Mouse (Mus musculus) right cerebral cortex, adult 2 months (tissue): ENCODE data around the gene Tcf3.
A peak's percentile ranks its signal among the peaks of the same experiment; 100 is the strongest.

Experiments used
- DNase-seq, 2 experiments: peaks; one replicate each; pipeline ENCODE4 v3.0.0; 2021 to 2022; ENCODE audit warnings: low spot score in 2 of 2

Tcf3 gene

GRCm38 (mm10) chr10:80433513-80434232, at the start of gene Tcf3:
Gene Tcf3 (minus strand): TSS chr10:80433647.
- peak; percentile 96 to 97 for DNase-seq

- no peak for DNase-seq
Measured at GRCm38 (mm10) chr10:80481002-80481401, 47.6 kb upstream of the Tcf3 start.

GRCm38 (mm10) chr10:80478531-80478930, 45.1 kb upstream of the Tcf3 start:
- no peak for DNase-seq

DNA sequence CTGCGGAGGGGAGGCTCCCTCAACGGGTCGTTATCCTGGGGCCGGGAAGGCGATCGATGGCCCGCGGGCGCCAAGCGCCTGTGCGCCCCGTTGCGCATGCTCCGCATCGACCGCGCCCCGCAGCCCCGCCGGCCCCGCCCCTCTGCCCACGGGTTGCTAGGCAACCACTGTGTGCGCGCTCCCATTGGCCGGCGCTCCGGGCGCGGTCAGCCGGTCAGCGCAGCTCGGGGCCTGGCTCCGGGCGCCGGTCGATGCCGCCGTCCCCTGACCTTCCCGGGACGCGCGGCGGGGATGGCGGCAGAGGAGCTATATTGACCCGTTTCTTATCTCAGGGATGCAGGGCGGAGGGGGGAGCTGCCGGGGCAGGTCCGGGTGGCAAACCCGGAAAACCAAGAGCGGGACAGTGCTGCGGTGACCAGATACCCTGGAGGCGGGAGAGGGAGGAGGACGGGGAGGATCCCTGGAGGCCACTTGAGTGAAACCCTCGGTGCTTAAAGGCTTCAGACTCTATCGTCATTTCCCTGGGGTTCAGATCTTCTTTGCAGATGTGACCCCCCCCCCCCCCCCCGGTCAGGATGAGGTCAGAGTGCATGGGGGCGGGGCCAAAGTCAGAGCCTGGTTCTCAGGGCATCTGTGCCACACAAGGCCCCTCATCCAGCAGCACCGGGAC, 42.0 kb upstream of the Tcf3 start:
- peak; percentile 82 to 84 for DNase-seq

DNA sequence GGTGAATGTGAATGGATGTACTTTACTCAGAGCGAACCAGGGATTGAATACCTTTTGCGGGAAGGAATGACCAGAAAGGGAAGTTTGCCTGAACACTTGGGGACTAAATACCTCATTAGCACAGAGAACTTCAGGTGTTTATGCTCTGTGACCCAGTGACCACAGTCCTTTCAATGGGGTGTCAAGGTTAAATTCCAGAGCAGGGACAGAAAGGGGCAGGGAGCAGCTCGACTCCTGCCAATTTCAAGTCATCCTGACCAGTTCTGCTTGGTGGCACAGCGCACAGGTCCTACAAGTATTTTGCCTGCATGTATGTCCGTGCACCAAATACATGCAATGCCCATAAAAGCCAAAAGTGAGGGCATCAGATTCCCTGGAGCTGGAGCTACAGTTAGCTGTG, 31.6 kb upstream of the Tcf3 start:
- no peak for DNase-seq

GRCm38 (mm10) chr10:80464381-80465035, 31.1 kb upstream of the Tcf3 start:
- no peak for DNase-seq

DNA sequence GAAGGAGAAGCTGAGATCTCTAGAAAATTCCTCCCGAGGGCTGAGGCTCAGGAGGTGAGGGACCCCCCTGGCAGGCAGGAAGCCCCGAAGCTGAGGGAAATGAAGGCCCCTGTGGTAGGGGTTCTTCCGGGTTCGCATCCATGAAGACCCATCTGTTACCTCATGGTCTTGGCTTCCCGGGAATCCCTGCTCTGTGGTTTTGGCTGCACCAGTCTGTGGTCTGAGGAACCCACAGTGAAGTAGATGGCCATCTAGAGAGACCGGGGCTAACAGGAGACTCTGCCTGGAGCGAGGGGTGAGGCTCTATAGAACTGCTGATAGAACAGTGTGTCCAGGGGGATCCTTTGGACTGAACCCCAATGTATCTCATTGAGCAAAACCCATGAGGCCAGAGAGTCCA, 27.9 kb upstream of the Tcf3 start:
- no peak for DNase-seq

DNA sequence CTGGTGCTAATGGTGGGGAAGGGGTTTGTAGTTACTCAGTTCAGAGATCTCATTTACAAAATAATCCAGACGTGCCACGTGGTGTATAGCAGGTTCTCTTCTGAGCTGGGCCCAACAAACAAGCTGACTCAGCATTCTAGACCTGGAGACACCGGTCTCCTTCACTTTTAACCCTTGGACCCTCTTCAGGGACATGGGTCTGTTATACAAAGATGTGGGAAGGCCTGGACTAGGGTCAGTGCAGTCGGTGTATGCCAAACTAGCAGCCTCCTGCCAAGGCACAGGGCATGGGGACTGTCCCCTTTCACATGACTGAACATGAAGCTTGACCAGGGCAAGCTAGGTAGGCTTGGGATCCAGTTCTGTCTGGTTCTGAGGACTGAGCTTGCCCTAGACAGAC, 26.9 kb upstream of the Tcf3 start:
- DNase-seq: no peak

- no peak for DNase-seq
Measured at GRCm38 (mm10) chr10:80459671-80460070, 26.2 kb upstream of the Tcf3 start.

DNA sequence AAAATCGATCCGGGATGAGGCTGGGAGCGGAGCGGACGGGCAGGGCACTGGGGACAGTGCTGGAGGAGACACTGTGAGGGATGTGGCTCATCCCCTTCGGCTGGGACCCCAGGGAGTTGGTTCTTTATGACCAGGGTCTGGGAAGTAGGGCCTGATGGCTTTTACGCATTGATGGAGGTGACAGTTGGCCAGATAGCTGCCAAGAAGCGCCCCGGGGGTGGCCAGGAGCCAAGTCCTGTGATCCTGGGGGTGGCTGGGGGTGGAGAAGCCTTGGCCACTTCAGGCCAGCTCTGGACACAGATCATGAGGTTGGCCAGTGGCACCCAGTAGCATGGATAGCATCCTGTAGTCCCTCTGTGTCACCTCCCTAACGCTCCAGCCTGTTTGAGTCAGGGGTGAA, 25.8 kb upstream of the Tcf3 start:
- DNase-seq: no peak

GRCm38 (mm10) chr10:80455697-80456096, 22.2 kb upstream of the Tcf3 start:
- DNase-seq: no peak

- DNase-seq: no peak
Measured at GRCm38 (mm10) chr10:80454781-80455180, 21.3 kb upstream of the Tcf3 start.

- no peak for DNase-seq
Measured at GRCm38 (mm10) chr10:80453601-80454000, 20.2 kb upstream of the Tcf3 start.

- DNase-seq: no peak
Measured at GRCm38 (mm10) chr10:80450599-80450998, 17.2 kb upstream of the Tcf3 start.

GRCm38 (mm10) chr10:80445898-80446601, 12.6 kb upstream of the Tcf3 start:
- peak; percentile 80 to 84 for DNase-seq

DNA sequence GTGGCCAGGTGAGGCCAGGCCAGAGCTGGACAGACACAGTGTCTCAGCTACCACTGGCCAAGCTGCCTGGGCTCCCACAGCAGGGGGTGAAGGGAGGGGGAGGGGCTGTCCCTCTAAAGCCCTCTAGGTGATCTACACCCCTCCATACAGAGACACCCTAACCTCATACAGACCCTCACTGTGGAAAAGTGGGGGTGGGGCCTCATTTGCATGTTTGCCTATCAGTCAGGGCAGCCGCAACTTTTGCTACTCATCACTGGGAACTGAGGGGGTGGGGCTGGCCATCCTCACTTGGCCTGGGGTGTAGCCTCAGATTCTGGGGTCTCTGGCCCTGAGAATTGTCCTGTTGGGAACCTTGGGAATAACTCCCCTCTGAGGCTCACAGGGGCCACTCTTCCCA, 11.6 kb upstream of the Tcf3 start:
- no peak for DNase-seq

- no peak for DNase-seq
Measured at GRCm38 (mm10) chr10:80444339-80445045, 11.0 kb upstream of the Tcf3 start.

DNA sequence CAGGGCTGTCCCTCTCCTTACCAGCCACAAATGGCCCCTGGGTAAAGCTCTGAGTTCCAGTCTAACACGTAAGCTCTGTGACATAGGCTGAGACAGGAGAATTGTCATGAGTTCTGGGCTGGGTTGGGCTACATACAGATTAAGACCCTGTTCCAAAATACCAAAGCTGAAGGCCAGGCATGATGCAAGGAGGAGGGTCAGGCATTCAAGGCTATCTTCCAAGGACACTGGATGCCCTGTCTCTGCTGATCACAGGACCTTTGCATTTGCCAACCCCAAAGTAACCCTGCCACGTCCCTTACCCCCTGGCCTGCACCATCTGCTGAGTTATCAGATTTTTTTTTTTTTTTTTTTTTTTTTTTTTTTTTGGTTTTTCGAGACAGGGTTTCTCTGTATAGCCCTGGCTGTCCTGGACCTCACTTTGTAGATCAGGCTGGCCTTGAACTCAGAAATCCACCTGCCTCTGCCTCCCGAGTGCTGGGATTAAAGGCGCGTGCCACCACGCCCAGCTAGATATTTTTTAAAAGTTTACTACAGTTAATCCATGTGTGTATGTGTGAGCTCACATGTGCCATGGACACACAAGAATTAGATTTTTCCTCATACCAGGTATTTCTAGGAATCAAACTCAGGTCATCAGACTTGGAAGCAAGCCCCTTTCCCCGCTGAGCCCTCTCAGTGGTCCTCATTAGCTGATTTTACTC, 10.3 kb upstream of the Tcf3 start:
- DNase-seq: no peak

GRCm38 (mm10) chr10:80442989-80443388, 9.5 kb upstream of the Tcf3 start:
- no peak for DNase-seq

DNA sequence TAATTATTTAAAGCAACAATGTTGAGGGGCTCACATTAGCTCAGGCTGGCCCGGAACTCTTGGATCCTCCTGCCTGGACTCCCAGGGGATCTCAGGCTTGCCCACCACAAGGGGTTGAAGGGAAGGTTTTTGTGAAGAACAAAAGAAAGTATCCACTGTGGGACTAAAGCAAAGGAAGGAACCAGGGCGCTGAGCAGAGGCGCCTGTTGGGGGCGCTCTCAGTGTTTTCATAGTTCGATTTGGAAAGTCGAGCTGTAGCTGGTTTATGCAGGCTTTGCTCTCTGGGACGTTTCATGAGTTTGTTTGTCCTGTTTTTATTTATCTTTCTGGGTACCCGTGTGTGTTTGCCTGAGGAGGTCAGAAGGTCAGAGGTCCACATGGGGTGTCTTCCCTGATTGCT, 8.2 kb upstream of the Tcf3 start:
- DNase-seq: no peak

- no peak for DNase-seq
Measured at GRCm38 (mm10) chr10:80440031-80440430, 6.6 kb upstream of the Tcf3 start.
